Mouse (Mus musculus) MEL-GATA-1-ER (cell line): Measurements from ENCODE around the gene Uba6.

Source experiments
- DNase-seq: peaks from one replicate; pipeline ENCODE4 v3.0.0-alpha.2; 2012; ENCODE audit warnings: low read depth; ENCODE audit errors: extremely low read depth

Gene Uba6

DNA sequence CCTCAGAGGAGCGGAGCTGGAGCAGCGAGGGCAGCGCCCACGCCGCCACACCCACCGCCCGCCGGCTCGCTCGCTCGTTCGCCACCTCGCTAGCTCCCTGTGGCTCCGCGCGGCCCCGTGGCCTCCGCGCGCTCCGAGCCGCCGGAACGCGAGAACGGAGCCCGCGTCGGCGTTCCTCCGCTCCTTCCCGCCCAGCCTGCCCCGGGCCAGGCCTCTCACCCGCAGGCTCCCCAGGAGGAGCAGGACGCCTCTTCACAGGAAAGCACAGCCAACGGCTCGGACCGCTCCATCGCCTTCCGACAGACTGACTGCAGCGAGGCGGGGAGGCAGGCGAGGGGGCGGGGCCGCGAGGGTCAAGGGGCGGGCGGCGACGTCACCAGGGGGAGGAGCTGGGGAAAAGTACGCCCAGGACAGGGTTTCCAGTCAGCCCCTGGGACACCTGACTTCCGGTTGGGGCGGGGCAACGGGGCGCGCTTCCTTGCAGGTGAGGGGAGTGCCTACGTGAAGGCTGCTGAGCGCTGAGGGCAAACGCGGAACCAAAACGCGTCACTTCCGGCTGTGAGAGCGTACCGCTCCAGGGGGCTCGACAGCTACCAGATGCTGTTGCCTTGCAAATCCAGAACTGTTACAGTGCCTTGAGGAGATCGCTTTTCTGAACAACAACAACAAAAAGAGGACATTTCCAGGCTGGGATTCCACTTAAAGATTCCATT is at the start of gene Uba6:
Uba6 (minus strand) TSS at position 355 of the 713 bp plus-strand sequence.
- DNase-seq, result peak; percentile 96

DNA sequence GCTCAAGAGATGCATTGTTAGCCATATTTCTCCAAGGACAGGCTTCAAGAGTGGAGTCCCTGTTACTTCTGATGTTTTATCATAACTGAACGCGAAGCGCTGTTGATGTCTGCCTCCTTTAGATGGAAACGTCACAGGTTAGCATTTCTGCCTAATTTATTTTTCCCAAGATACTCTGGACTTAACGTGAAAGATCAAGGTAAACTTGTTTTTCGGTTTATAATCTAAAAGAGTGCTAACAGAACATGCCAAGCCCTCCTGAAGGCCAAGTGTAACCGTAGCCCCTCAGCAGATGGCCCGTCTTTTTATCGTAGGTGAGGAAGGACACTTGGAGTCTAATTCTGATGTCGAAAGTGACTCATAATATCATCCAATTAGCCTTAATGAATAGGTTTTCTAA is 25.2 kb upstream of the Uba6 start, which contains the start of gene Gnrhr:
Gnrhr (minus strand) TSS at position 101 of the 400 bp plus-strand sequence.
- DNase-seq, result no peak

DNA sequence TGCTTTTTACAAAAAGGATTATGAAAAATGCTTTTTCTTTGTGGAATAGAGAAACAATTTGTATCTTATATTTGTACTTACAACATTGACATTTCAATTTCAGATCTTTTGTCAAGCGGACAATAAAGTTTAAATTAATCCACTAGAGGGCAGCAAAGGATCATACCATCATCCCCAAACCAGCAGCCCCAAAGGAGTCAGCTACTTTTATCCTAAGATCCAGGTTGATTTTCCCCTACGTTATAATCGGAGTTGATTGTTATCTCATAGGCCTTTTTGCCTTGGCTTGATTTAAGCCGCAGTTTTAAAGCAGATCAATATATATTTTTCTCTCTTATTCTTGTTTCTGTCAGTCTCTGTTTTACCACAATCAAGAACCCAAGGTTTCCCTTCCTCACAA is 18.8 kb upstream of the Uba6 start:
- DNase-seq, result peak; percentile 51

DNA sequence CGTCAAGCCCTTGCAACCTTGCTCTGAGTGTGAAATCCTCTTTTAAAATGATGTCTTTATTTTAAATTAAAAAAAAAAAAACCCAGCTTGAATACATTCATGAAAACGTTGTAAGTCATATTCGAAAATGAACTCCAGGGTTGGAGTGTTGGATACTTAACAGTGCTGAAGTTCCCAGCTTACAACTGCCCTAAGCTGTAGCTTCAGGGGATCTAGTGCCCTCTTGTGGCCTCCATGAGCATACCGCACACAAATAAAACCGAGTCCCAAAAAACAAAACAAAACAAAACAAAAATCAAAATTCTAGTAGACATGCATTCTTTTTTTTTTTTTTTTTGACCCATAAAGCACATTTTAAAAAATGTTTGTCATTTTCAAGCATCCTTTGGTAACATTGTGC is 18.2 kb upstream of the Uba6 start:
- no peak for DNase-seq

DNA sequence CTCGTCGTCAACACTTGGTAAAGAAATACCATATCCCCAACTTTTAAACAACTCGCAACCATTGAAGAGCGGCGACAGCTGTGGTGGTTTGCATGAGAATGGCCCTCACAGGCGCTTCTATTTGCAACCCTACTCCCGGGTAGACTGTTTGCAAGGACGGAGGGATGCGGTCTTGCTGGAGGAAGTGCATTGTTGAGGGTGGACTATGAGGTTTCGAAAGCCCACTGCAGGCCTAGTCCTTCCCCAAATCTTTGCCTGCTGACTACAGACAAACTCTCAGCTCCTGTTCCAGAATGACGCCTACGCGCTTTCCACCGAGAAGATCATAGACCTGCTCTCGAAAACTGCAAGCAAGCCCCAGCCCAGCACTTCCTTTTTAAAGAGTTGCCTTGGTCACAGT is 17.7 kb upstream of the Uba6 start:
- DNase-seq, result no peak

DNA sequence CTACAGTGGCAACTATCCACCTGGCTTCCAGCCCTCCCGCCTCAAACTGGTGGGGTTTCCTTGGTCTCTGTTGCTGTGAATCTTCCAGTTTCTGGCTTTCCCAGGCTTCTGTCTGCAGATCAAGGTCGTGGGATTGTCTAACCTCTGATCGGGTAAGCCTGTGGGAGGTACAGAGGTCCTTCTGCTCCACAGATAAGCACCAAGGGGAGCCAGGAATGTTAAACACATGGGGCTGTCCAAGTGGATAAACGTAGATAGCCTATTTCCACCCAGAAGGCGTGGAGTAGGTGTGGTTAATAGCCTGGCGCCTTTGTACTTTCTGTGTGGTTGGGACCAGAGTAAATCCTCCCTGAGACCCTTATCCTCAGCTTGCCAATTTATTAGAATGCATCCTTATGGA is 14.8 kb upstream of the Uba6 start:
- no peak for DNase-seq

DNA sequence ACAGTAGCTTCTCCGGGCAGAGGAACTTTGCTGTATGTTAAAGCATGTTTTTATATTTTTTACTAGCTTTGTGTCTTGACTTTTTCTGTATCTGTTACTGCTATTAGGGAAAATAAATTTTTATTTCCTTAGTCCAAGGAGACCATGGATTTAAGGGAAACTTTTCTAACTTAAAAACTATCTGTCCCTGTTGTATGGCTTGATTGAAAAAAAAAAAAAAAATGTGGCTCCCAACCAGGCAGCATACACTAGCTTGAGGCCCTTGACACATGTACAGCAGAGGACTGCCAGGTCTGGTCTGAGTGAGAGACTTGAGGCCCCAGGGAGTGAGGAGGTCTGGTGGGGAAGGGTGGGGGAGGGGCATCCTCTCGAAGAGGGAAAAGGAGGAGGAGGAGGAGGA is 1.2 kb upstream of the Uba6 start:
- DNase-seq, result no peak

DNA sequence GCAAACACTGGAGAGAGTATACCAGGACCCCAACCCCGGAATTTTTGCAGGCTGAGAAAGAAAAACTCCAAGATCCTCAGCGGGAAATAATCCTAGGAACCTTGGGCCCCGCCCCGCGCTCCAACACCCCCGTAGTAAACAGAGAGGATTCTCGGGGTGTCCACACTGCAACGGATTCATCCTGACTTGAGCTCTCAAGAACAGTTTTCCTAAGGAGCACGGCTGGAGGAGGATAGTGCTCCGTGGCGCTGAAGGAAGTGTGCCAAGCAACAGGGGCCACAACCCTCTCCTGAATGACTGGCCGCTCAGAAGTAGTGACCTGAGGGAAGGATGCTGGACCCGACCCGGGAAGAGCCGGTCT is 535 bp downstream of the Uba6 start:
- DNase-seq, result no peak

DNA sequence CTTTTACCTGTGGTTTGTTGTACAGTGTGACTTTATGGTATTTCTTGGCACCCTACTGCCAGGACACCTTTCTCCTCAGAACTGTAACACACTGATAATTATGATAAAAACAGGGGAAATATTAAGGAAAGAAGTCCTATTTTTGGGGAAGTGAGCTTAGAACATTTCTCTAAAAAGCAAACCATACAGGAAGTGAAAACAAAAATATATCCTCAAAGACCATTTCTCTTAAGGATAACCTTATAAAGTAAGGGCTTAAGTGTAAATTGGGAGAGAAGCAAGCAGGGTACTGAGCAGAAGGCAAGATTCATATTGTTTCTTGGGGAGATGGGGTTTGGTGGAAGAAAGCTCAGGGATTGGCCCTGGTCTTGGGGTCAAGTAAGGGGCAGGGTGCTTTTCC is 42.8 kb downstream of the Uba6 start:
- no peak for DNase-seq

DNA sequence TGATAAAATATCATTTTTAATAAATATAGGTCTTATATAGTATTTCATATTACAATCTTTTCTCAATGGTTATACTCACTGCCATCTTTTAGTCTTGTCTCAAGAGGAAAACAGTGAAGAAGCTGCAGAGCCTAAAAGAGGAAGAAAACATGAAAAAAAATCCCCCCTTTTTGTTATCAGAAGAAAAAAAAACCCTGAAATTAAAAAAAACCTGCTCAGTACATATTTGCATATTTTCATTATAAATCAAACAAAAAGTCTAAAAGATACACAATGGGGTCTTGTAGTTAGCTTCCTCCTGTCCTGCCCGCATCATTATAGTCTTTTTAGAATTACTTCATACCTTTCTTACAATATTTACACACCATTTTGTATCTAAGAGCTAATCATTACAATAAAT is 43.9 kb downstream of the Uba6 start:
- no peak for DNase-seq

DNA sequence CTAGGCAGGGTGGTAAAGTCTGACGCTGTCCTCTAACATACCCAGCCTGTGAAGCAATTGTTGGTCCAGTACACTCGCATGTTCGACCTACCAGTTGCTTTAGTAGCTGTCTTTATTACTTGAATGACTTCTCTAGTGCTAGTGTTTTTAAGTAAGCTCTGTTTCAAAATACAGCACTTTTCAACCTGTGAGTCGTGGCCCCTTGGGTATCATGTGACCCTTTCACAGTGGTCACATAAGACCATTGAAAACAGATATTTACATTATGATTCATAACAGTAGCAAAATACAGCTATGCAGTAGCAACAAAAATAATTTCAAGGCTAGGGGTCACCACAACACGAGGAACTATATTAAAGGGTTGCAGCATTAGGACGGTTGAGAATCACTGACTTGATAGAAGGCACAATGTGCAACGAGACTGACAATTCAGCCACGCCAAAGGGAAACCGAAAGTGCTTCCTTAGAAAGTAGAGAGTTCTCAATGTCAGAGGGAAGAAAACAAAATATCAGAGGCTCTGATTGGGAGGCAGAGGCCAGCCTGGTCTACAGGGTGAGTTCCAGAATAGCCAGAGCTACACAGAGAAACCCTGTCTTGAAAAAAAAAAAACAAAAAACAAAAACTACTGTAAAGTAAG is 54.0 kb downstream of the Uba6 start:
- no peak for DNase-seq

DNA sequence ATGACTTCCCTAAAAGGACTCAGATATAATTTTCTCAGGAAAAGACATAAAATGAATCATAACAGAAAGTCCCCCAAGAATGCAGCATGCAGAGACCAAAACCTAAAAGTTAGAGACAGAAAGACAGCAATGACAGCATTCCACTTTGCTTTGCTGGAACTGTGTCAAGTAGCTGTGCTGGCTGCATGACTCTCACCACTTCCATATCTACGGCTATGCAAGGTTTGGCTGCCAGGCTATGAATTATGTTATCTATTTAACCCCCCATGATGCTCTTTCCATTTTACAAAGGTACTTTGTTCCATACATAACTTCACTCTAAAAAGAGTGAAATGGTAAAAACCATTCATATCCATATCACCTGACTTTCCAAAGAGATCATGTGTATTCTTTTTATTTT is 58.6 kb downstream of the Uba6 start:
- no peak for DNase-seq

DNA sequence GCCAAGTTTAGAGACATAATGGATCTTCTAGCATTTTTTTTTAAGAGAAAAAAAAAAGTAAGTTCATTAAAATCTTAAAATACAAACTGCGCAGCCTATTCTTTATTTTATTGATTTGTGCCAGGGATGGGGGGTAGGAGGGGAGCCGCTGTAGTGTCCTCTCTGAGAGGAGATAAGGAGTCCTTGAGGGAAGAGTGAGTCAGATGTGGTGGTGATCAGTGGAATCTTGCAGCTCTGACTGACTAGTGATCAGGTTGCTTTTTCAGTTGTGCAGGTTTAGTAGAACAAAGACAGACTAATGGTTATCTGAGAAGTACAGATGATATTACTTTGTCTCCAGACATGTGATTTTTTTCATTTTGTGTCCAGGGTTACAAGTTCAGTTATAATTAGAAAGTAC is 59.6 kb downstream of the Uba6 start:
- no peak for DNase-seq

DNA sequence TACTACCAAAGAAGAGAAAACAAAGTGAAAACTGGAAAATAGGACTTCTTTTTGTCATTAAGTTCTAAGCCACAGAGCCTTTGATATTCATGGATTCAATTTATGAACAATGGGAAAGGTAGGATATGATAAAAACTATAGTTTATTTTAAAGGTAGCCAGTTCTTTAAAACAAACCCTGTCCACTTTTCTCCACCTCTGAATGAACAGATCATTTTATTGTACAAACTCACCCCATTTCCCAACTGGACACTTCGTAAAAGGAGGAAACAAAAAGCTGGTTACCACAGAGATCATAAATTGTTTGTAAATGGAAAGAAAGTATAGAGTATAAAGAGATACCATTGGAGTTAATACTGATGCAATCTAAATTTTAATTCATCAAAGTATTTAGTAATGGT is 61.5 kb downstream of the Uba6 start:
- DNase-seq, result no peak

DNA sequence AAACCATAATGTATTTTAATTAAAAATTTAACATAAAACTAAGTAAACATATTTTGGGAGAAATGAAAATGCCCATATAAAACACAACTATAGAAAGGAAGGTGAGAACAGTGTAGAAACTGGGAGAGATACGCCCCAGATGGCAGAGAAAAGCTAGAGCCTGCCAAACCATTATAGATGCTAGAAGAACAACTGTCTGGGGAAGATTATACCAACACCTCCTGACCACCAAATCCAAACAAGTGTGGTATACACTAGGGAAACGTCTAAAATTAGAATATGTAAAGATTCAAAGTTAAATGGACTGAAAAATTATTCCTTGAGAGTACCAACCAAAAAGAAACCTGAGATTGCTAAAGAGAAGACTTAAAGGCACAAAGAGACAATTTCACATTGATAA is 66.0 kb downstream of the Uba6 start:
- no peak for DNase-seq

DNA sequence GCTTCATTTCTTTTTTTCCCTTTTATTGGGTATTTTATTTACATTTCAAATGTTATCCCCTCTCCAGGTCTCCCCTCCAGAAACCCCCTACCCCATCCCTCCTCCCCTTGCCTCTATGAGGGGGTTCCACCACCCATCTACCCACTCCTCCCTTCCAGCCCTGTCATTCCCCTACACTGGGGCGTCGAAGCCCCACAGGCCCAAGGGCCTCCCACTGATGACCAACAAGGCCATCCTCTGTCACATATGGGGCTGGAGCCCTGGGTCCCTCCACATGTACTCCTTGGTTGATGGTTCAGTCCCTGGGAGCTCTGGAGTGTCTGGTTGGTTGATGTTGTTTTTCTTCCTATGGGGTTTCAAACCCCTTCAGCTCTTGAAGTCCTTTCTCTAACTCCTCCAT is 70.4 kb downstream of the Uba6 start:
- DNase-seq, result no peak

DNA sequence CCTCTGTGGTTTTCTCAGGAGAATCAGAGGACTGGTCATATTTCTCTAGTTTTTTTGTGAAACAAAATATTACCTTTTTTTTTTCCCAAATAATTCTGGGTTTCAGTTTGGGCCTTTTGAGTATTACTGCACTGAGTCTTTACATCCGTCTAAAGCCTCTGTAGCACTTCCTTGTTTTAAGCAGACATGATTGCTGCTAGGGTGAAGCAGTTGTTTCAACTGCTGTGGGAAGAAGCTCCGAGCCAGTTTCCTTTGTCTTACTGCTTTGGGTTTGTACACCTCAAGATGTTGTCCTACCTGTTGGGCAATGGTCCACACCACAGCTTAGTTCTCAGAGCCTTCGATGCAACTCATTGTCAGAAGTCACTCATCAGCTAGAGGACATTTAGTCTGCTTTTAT is 72.0 kb downstream of the Uba6 start:
- DNase-seq, result no peak

DNA sequence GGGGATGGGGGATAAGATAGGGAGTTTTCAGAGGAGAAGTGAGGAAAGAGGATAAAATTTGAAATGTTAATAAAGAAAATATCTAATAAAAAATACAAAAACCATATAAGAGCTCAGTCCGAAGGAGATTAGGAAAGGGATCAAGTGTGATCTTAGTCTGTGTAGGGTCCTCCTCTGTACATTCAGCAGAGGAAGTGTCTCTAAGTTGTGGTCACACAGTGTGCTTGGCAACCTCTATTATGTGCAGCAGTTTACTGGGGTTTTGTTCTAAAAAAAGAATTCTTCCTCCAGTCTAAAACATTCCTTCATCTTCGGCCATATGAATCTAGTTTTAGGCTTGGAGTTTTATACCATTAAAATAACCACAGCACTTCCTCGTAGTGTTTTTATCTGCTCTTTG is 73.6 kb downstream of the Uba6 start:
- DNase-seq, result no peak

DNA sequence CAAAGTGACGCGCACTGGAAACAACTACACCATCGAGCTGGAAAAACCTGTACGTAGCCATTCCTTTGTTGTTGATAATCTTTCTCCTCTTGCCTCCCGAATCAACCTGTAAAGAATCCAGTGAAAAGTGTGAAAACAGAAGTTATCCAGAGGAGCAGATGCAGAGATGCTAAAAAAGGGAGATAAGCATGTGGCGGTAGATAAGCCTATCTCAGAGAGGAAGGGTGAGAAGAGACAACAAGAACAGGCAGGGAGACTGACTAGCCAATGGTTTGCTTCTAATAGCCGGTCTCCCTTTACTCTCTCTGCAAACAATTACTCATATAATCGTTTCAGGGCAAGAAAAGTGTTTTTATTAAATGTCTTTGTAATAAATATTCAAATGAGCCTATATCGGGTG is 77.8 kb downstream of the Uba6 start:
- no peak for DNase-seq

DNA sequence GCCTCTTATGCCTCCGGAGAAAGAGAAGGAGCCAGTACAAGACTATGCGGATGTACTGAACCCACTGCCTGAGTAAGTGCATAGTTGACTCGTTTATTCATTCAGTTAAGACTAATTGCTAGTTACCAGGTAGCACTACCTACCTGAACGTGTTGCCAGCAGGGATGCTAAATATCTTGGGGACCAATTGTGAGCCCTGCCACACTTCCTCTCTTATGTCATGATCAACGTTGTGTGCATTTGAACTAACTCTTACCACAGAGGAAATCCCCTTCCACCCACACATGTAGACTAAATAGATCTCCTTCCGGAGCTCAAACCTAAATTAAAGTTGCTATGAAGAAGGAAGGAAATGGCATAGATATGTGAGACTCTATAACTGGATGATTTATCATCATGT is 85.9 kb downstream of the Uba6 start:
- no peak for DNase-seq

DNA sequence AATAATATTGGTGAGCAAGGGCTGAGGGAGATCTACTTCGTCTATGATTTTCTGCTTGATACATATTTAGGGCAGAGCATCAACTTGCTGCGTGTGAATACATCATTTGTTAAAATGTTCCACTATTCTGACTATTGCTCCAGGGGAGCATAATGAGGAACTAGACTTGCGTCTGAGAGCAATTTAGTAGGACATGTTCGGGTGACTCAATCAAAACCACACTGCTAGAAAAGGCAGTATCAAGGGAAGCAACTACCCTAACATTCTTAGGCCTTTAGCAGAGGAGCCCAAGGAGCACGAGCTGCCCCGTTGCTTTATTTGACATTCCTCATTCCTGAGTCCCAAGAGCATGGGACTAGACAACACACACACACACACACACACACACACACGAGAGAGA is 87.6 kb downstream of the Uba6 start:
- DNase-seq, result no peak

DNA sequence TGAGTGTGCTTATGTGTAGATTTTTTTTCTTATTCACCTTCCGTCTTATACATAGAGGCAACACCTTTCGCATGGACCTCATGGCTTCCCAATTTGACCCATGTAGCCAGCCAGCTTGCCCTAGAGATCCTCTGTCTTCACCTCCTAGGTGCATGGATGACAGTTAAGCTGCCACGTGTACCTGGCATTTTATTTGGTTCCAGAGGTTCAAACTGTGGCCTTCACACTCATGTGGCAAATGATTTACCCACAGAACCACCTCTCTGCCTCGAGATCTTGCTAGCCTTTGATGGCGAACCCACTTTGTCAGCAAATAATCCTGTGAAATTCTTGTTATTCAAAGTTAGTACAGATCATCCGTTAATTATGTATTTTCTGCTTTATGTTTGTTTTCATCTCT is 88.6 kb downstream of the Uba6 start:
- DNase-seq, result no peak

DNA sequence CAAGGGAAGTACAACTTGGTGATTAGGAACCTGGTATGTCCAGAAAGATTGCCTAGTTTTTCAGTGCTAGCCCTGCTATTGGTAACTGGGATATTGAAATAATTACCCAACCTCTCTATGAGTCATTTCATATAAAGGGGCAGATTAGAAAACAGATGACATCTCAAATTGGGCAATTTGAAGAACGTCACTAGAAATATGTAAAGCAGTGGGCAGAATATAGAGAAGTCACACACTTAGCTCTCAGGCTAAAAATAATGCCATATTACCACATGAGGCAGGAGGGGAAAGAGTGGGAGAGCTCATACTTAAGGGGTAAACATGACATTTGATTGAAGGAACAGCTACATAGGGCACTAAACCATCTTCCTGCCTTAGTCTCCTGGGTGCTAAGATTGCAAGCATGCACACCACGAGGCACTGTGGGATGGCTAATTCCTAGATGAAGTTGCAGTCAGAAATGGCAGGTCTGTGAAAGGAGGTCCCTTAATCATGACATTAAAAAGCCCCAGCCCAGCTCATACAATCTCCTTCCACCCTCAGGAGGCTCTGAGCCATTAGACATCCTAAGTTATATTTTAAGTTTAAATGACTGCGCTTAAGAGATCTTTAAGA is 93.8 kb downstream of the Uba6 start:
- DNase-seq, result no peak
